Mouse (Mus musculus): ENCODE measurements around the gene Hist1h3e.

Gene Hist1h3e

DNA sequence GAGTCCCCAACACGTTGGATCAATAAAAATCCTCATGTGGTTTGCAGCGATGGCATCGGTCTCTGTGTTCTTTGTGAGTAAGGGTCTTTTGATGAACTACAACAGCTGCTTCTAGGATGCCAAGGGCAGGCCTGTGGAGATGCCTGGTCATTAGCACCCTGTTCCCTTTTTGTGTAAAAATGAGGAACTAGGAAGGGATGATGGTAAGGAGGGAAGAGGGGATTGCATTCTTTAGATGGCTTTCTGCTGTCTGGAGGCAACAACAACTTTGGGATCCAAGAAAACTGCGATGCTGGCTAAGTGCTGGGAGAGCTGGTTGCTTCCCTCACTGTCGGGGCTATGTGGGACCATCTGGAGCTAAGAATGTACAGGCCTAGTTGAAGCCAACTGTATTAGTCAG, 23.9 kb downstream of the Hist1h3e start:
- no peak for DNase-seq (ENCODE audit: low read depth, low spot score)

- no peak for DNase-seq (ENCODE audit: low read depth, low spot score)
Observed at GRCm38 (mm10) chr13:23537006-23537710, 25.0 kb downstream of the Hist1h3e start.

GRCm38 (mm10) chr13:23536076-23536822, 25.9 kb downstream of the Hist1h3e start:
- no peak for DNase-seq (ENCODE audit: low read depth, low spot score)

DNA sequence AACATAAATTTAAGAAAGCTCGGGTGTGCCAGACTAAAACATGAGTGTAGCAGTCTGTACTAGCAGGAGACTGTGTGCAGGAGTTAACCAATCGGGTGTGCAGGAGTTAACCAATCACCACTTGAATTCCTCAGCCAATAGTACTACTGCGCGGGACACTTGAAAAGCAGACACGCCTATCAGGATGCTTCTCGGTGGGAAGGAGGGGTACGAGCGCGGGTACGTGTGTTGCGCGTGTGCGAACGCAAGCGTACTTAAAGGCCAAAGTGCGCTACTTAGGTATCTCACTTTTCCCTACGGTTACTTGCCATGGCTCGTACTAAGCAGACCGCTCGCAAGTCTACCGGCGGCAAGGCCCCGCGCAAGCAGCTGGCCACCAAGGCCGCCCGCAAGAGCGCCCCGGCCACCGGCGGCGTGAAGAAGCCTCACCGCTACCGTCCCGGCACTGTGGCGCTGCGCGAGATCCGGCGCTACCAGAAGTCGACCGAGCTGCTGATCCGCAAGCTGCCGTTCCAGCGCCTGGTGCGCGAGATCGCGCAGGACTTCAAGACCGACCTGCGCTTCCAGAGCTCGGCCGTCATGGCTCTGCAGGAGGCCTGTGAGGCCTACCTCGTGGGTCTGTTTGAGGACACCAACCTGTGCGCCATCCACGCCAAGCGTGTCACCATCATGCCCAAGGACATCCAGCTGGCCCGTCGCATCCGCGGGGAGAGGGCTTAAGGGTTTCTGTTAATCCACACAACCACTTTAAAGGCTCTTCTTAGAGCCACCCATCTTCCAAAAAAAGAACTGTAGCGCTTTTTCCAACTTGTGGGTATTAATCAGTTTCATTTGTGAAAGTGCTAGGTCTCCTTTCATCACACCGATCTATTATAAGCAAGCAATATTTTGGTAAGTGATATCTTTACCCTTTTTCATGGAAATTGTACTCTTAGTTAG, 26.8 kb downstream of the Hist1h3e start, which contains the start of gene Hist1h3g:
Gene Hist1h3g (plus strand): TSS at position 286 of the 939 bp plus-strand sequence.
- peak; percentile 98 for DNase-seq (ENCODE audit: low read depth, low spot score)

DNA sequence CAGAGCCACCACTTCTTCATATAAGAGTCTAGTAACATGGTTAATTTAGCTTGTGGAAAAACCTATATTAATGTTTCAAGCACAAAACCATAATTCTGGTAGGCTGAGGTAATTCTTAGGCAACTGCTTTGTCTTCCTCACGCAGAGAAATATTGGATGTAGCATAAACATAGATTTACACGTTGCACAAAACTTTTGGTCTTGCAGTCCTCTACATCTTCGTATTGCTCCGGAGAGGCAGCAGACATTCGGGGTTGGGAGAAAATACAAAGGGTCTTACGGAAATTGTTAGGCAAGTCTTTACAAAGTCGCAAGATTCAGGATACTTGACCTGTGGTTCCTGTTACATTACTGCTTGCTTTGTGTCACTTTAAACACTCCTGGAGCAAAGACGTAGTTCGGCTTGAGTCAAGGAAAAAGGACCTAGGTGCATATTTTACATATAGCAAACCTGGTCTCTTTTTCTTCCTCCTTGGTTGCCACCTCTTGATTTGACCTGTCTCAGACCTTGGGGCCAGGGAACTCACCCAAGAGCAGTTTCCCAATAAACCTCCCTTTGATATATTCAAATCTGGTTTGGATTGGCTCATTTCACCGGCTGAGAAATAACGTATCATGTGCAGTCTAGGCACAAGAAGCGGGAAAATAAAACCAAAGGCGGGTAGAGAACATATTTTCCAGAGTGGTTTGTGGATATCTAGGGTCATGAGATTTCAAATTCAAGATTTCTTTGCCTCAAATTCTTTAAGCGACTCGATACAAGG, 27.6 kb downstream of the Hist1h3e start:
- peak; percentile 72 for DNase-seq (ENCODE audit: low read depth, low spot score)

DNA sequence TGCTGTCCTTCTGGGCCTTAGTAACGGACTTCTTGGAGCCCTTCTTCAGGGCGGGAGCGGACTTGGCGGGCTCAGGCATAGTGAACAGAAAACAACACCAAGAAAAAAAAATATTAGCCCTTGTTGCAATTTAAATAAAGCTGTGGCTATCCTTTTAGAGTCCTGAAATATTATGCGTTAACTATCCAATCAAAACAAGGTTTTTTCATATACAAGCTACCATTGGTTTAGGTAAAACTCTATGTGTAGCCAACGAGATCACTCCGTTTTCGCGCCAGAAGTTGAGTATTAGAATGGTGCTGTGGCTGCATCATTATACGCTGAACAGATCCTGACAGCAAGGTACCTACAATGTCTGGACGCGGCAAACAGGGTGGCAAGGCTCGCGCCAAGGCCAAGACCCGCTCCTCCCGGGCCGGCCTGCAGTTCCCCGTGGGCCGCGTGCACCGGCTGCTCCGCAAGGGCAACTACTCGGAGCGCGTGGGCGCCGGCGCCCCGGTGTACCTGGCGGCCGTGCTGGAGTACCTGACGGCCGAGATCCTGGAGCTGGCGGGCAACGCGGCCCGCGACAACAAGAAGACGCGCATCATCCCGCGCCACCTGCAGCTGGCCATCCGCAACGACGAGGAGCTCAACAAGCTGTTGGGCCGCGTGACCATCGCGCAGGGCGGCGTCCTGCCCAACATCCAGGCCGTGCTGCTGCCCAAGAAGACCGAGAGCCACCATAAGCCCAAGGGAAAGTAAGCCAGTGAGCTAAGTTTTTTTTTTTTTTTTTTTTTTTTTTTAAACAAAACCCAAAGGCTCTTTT, 28.4 kb downstream of the Hist1h3e start, which contains the start of gene Hist1h2af:
Gene Hist1h2af (plus strand): TSS at position 347 of the 808 bp plus-strand sequence.
- DNase-seq (ENCODE audit: low read depth, low spot score): peak; percentile 90

DNA sequence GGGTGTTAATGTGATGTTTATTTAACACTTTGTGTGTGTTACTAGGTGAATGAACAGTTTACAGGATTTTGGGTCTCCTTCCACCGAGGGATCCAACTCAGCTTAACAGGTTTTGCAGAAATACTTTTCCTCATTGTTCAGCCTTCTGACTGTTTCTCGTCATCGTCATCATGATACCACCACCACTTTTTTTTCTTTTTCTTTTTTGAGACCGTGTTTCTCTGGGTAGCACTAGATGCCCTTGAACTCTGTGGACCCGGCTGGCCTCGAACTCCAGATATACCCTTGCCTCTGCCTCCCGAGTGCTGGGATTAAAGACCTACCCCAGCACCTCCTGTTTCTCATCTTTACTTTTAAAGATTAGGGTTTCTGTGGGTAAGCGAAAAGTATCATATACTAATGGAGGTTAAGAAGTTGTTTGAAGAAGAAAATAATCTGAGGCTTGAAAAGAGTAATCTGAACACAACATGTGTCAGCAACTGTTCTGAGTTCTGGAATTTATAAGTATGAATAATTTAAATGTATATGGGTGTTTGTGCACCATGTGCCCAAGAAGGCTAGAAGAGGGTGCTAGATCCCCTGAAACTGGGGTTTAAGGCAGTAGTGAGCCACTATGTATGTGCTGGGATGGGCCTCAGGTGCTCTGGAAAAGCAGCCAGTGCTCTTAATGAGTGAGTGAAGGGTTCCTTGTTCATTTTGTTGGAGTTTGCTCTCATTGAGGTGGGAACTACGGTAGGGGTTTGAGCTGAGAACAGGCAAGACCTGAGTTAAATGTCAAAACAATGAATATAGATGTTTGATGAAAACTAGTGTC, 29.7 kb downstream of the Hist1h3e start:
- DNase-seq (ENCODE audit: low read depth, low spot score): no peak

- DNase-seq (ENCODE audit: low read depth, low spot score): peak; percentile 98
Observed at GRCm38 (mm10) chr13:23530901-23531875, 31.0 kb downstream of the Hist1h3e start, which contains the start of gene Hist1h4h. Gene Hist1h4h, plus strand, starts transcription at chr13:23531050.

- peak; percentile 64 for DNase-seq (ENCODE audit: low read depth, low spot score)
Observed at GRCm38 (mm10) chr13:23530181-23530900, 31.8 kb downstream of the Hist1h3e start.

- no peak for DNase-seq (ENCODE audit: low read depth, low spot score)
Observed at GRCm38 (mm10) chr13:23529480-23530165, 32.5 kb downstream of the Hist1h3e start.

GRCm38 (mm10) chr13:23529005-23529404, 33.2 kb downstream of the Hist1h3e start:
- DNase-seq (ENCODE audit: low read depth, low spot score): no peak

DNA sequence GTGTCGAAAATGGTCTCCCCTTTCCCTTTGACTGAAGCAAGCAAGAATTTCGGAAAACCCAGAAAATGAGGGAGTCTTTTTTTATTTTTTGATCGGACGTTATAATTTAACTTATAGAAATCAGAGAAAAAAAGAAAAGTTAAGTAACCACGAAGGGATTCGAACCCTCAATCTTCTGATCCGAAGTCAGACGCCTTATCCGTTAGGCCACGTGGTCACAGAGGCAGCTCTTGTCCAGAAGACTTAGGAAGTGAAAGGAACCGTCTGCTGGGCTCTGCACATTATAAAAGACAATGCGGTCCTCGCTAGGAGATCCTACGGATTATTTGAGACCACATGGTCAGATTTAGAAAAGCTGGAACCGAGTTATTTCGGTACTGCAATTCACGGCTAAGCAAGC, 35.9 kb downstream of the Hist1h3e start:
- peak; percentile 92 for DNase-seq (ENCODE audit: low read depth, low spot score)

DNA sequence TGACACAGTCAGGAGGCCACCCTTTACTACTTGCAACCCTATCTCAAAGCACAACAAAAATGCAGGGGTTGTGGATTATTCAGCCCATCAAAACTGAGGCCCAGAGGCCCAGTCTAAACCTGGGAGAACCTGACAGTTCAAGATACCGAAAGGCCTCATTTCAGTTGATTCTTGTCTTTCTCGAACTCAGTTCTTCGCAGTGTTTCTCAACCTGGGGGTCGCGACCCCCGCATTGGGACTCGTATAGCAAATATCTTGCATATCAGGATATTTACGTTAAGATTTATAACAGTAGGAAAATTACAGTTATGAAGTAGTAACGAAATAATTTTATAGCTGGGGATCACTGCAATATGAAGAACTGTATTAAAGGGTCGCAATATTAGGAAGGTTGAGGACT, 36.3 kb downstream of the Hist1h3e start:
- DNase-seq (ENCODE audit: low read depth, low spot score): peak; percentile 71

DNA sequence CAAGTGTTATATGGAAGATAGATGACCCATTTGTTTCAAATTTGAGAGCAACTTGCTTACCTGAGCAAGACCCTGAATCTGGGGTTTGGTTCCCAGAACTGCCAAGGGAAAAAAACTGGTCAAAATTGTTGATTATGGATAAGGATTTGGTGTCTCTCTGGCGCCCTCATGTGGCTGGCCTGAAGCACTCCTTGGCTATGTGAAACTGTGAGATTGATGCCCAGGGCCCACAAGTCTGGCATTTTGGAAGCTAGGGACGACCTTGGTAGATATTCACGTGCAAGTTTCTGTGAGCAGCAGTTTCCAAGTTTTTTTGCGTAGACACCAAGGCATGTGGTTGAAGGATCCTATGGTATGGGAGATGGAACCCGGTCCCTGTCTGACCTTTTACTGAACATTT, 37.5 kb downstream of the Hist1h3e start:
- peak; percentile 90 for DNase-seq (ENCODE audit: low read depth, low spot score)

- DNase-seq (ENCODE audit: low read depth, low spot score): no peak
Observed at GRCm38 (mm10) chr13:23523976-23524375, 38.2 kb downstream of the Hist1h3e start.

GRCm38 (mm10) chr13:23521703-23522102, 40.5 kb downstream of the Hist1h3e start:
- DNase-seq (ENCODE audit: low read depth, low spot score): peak; percentile 91

GRCm38 (mm10) chr13:23519416-23519815, 42.8 kb downstream of the Hist1h3e start:
- DNase-seq (ENCODE audit: low read depth, low spot score): peak; percentile 90

Measured in ZHBTc4 (cell line).